Comparison of ENCODE assay signal across 8 mouse cellular contexts in genomic region chr17:22739581-22740178, GRCm38 (mm10).
DNase-seq lines count a peak whose midpoint lies in the region; ATAC-seq lines count a peak whose summit lies in the region.

No protein-coding gene starts in this region.

- H3K4me3 ChIP-seq in erythroblast, embryonic 14.5 days (replicated peaks) = peak overlapping the region; percentile 61
- peak overlapping the region; percentile 94 for H3K4me3 ChIP-seq in megakaryocyte, embryonic 14.5 days (replicated peaks)

- no peak for ATAC-seq in erythroblast, adult 5-6 weeks (replicated peaks; ENCODE audit: low FRiP score, poor library complexity, severe bottlenecking)
- peak; percentile 92 for ATAC-seq in inflammation-experienced regulatory T-cells, adult 6 months

- no peaks in the 10 kb centered on the region for H3K27me3 ChIP-seq in erythroblast, embryonic 14.5 days (ENCODE audit: control insufficient read depth)
- no peaks in the 10 kb centered on the region for H3K27me3 ChIP-seq in megakaryocyte, embryonic 14.5 days (replicated peaks)

- H3K4me1 ChIP-seq in erythroblast, embryonic 14.5 days (ENCODE audit: control insufficient read depth) = peaks cover 6% of the 10 kb centered on the region
- peaks cover 34% of the 10 kb centered on the region for H3K4me1 ChIP-seq in megakaryocyte, embryonic 14.5 days

- DNase-seq in embryo, embryonic 10 days (ENCODE audit: low spot score) = peak; percentile 79
- DNase-seq in gastrocnemius, postnatal 25 days = peak; percentile 32
- peak; percentile 18 to 47 for DNase-seq in left cerebral cortex, adult 9 months (ENCODE audit: low spot score in 2 of 2)
- DNase-seq in right cerebral cortex, postnatal 10 days (ENCODE audit: low spot score in 2 of 2) = peak; percentile 71 to 72

- no peaks in the 10 kb centered on the region for H3K9me3 ChIP-seq in erythroblast, embryonic 14.5 days (ENCODE audit: control insufficient read depth, low read length)
- no peaks in the 10 kb centered on the region for H3K9me3 ChIP-seq in megakaryocyte, embryonic 14.5 days

- no peaks in the 10 kb centered on the region for H3K36me3 ChIP-seq in erythroblast, embryonic 14.5 days (ENCODE audit: control insufficient read depth)
- peaks cover 13% of the 10 kb centered on the region for H3K36me3 ChIP-seq in megakaryocyte, embryonic 14.5 days (replicated peaks; ENCODE audit: low read length)
